Mouse (Mus musculus) erythroid progenitor cell, adult 5-6 weeks (primary cell): ENCODE results near the gene Asic3. TPM values are rescaled to one million over a fixed set of nuclear protein-coding genes. Genes with fewer than 3 reads are reported as not detected.
A peak's percentile ranks its signal among the peaks of the same experiment; 100 is the strongest.

Experiments
- ATAC-seq: replicated peaks from 2 replicates; pipeline ENCODE4 v1.8.0; 2016; ENCODE audit warnings: moderate number of reproducible peaks, mild to moderate bottlenecking, moderate TSS enrichment, inconsistent platforms; ENCODE audit not compliant: poor library complexity, low FRiP score, severe bottlenecking
- total RNA-seq, 2 experiments: library from RNA; stranded (forward) in 1 of 2; stranded (reverse) in 1 of 2; fragments of 150-400 nt in 1 of 2; fragments of 186-747, 209-891 nt in 1 of 2; gene quantifications; 2 replicates each; pipeline versions ENCODE4 v1.2.3 to v1.2.4; 2015 to 2017; ENCODE audit warnings: low replicate concordance in 2 of 2

Gene Asic3
- total RNA-seq, 2 experiments from 2014 or later: not detected

- ATAC-seq: no peak
Measured at GRCm38 (mm10) chr5:24413938-24414337, 746 bp downstream of the Asic3 start.

- ATAC-seq: peak; percentile 54; the same call in 1 of the 2 replicates
Measured at GRCm38 (mm10) chr5:24416222-24416736, 3.1 kb downstream of the Asic3 start.

- no peak for ATAC-seq
Measured at GRCm38 (mm10) chr5:24417587-24417986, 4.4 kb downstream of the Asic3 start.

- ATAC-seq: no peak
Measured at GRCm38 (mm10) chr5:24420381-24420780, 7.2 kb downstream of the Asic3 start.

GRCm38 (mm10) chr5:24423129-24424003 is 10.2 kb downstream of the Asic3 start, which contains the start of the genes Cdk5 and Slc4a2:
Gene Cdk5 (minus strand): TSS chr5:24423530.
Gene Slc4a2 (plus strand): TSS chr5:24423837.
- peak; percentile 90 for ATAC-seq

- ATAC-seq: peak; percentile 63
Measured at GRCm38 (mm10) chr5:24424004-24424781, 11.0 kb downstream of the Asic3 start.

GRCm38 (mm10) chr5:24424861-24425411 is 11.7 kb downstream of the Asic3 start:
- ATAC-seq: peak; percentile 12; the same call in 1 of the 2 replicates

DNA sequence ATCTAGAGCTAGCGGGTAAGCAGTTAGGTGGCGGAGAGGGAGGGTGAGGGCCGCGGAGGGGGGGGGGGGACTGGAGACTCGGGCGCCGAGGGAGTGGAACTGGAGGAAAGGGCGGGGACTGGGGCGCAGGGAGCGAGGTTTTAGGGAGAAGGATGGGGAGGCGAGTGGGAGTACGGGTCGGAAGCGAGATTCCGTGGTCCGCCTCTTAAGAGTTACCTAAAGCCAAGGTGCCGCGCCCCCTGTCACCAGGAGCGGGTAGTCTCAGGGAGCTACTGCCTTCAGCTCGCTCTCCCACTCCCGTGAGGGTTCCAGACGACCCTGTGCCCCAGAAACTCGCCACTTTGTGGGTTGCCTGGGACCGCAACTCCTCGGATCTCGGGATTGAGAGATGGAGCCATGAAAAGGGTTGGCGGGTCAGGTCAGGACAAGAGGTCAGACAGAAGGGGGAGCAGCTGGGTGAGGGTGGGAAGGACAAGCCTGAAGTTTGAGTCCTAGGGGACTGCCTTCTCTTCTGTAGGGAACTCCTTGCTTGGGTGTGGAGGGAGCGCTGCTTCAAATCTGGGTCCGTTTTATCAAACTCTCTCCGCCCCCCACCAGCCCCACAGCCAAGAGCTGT is 12.3 kb downstream of the Asic3 start:
- no peak for ATAC-seq

DNA sequence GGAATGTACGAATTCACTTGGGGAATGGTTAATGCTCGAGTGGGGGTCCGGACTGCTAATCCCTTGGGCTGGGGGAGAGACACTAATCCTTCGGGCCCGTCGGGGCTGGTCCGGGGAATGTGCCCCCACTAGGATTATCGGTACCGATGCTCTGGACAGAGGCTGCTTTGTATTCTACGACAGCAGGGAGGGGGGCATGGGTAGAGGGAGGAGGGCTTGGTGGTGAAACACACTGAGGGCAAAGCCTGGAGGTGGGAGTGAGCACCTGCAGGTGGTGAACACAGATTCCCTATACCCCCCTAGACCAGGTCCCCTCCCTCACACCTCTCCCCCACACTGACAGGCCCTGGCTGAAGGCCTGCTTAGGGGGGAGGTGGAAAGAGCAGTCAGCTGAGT is 12.8 kb downstream of the Asic3 start:
- no peak for ATAC-seq

GRCm38 (mm10) chr5:24426556-24427284 is 13.5 kb downstream of the Asic3 start:
- no peak for ATAC-seq

DNA sequence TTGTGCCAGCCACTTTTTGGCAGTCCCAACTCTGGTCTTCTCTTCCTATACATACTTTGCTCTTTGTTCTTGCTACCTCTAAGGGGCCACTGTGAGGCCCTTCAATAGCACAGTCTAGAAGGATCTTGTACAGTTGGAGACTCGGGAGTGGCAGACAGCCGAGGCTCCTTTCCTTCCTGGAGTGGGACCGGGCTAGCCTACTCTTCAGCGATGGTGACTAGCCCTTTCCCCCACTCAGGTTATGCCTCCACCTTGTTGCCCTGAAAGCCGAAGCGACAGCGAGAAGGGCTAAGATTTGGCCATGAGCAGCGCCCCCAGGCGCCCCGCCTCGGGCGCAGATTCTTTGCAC is 14.1 kb downstream of the Asic3 start:
- ATAC-seq: no peak

- no peak for ATAC-seq
Measured at GRCm38 (mm10) chr5:24427981-24428402, 14.8 kb downstream of the Asic3 start.

GRCm38 (mm10) chr5:24428596-24428995 is 15.4 kb downstream of the Asic3 start:
- ATAC-seq: no peak

DNA sequence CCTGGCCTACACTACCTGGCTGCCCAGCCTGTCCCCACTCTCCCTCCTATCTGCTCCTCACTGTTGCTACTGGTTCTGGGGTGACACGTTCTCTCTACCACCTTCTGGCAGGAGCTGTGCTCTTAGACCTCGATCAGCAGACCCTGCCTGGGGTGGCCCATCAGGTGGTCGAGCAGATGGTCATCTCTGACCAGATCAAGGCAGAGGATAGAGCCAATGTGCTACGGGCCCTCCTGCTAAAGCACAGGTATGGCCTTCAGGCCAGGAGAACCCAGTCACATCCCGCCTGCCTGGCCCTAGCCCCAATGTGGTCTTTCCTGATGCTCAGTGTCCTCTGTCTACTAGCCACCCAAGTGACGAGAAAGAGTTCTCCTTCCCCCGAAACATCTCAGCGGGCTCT is 20.8 kb downstream of the Asic3 start:
- ATAC-seq: no peak

- no peak for ATAC-seq
Measured at GRCm38 (mm10) chr5:24441187-24441586, 28.0 kb downstream of the Asic3 start.

DNA sequence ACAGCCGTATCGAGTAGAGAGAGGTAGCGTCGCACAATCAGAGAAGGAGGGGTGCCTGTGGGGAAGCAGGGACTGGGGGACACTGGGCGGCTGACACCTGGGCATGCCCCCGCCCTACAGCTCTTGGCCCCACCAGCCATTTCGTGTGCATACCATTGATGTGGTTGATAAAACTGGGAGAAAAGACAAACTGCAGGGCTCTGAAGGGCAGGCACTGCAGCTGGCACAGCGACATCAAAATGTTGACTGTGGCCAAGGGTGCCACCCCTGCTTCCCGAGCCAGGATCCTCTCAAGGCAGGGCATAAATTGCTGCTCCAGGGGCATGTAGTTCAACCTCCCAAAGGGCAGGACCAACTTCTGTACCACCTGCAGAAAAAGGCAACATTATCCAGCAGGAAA is 28.8 kb downstream of the Asic3 start:
- no peak for ATAC-seq

- no peak for ATAC-seq
Measured at GRCm38 (mm10) chr5:24443204-24443603, 30.0 kb downstream of the Asic3 start.

DNA sequence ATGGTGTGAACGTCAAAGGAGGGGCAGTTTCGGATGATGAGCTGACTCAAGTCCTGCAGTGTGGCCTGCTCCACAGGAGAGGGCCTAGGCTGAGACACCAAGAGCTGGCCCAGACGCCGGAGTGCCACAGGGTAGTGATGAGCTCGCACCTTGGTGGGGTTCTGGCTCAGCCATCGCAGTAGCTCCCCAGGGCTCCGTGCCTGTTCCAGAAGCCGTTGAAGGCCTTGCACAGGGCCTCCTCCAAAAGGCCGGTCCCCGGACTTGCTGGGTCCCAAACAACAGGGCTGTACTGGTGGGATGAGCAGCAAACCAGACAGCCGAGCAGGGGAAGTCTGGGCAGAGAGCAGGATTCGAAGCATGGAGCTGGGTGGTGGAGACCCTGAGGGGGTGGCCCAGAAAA is 30.7 kb downstream of the Asic3 start:
- ATAC-seq: no peak

DNA sequence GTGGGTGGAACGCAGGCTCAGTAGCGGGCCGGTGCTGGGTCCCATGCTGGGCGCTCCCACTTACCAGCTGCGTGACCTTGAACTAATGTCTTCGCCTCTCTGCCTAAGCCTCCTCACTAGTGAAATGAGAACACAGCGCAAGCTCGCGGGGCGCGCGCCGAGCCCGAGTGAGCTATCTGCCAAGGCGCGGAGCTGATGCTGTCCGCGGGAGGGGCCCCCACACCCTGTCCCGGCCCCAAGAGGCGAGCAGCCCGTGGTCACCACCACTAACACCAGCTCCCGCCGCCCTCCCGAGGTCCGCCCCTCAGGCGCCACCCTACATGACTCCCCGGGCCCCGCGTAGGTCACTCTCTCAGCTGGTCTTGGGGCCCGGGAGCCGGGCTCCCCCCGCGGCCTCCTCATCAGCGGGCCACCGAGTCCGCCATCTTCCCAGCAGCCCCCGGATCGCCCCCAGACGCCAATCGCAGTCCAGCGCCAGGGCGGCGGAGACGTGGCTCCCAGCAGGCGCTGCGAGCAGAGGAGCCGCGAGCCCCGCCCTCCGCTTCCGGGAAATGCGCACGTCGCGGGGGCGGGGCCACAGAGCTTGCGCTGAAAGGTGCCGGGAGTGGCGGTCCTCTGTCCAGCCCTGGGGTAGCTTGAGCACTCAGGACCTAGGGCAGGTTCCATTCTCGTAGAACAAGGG is 31.7 kb downstream of the Asic3 start, which contains the start of gene Fastk:
TSS of gene Fastk (minus strand) at position 542 of the 682 bp plus-strand sequence.
- peak; percentile 89 for ATAC-seq
